Mouse (Mus musculus) cerebellum, adult 9-11 months (tissue): ENCODE data around the gene Gm13762.
"Not testable (repeated sequence)": the region's sequence is repeated elsewhere in the genome, so short reads cannot be mapped to it uniquely, and the experiment has no call there.

Experiments used
- DNase-seq: peaks from one replicate; pipeline ENCODE4 v3.0.0; 2022

The Gm13762 gene

DNA sequence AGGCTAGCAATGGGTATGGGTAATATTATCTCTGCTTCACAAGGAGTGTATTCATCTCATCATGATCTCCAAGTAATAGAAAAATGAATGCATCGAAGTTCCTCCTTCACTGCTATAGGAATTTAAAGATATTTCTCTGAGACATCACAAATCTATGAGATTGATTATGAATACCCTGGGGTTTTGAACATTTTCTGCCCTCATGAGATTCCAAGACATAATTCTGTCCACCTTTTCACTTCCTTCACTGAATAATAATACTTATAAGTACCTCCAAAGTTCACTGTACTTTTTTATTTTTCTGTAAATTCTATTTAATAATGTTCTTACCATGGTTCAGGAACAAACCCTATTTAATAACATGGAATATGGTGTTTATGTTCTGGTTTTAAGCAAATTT is at the start of gene Gm13762:
Gene Gm13762, minus strand, starts transcription at position 101 of the 400 bp plus-strand sequence.
- DNase-seq: no peak

- DNase-seq: not testable (repeated sequence)
These were observed 41.4 kb upstream of the Gm13762 start for GRCm38 (mm10) chr2:89021436-89021835.

DNA sequence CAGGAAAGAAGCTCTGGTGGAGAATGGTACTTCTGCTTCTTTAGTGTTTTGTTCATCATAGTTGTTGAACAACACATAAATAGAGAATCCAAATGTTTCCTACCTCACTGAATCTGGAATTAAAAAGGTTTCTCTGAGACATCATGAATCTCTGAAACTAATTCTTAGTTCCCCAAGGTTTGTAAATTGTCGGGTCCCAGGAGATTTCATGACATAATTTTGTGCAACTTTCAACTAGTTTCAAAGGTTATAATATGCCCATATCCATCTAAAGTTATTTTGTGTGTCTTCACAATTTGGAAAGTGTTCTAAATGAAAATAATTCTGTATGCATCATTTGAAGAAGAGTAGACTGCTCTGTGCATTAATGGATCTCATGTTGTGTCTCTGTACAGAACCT is 38.2 kb upstream of the Gm13762 start, which contains the start of gene Olfr1216:
Gene Olfr1216, minus strand, starts transcription at position 101 of the 400 bp plus-strand sequence.
- no peak for DNase-seq

GRCm38 (mm10) chr2:89006873-89007272 is 26.8 kb upstream of the Gm13762 start, which contains the start of gene Olfr1215:
TSS of gene Olfr1215 (minus strand) at chr2:89006973.
- no peak for DNase-seq

DNA sequence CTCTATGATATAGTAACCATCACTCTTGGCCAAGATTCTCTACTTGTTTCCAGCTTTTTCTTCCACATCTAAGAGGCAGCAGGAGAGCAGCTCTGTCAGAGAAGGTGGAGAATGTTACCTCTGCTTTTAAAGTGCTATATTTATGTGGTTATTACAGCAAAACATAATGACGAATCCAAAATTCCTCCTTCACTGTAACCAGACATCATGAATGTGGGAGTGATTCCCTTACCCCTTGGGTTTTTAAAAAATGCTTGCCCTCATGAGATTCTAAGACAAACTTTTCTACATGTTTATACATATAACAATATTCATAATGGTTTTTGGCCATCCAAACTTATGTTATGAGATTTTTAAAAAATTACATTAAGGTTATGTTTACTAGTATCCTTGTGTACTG is 12.5 kb upstream of the Gm13762 start, which contains the start of gene Olfr1214:
Gene Olfr1214, minus strand, starts transcription at position 101 of the 400 bp plus-strand sequence.
- DNase-seq: no peak

GRCm38 (mm10) chr2:88953669-88954068 is 26.4 kb downstream of the Gm13762 start, which contains the start of gene Olfr1212:
TSS of gene Olfr1212 (plus strand) at chr2:88953969.
- no peak for DNase-seq

- DNase-seq: no peak
These were observed 42.1 kb downstream of the Gm13762 start, which contains the start of gene Olfr1211 for GRCm38 (mm10) chr2:88938011-88938410. TSS of gene Olfr1211 (minus strand) at chr2:88938111.
